Mouse (Mus musculus): ENCODE data around the gene 5530401A14Rik.

The 5530401A14Rik gene

GRCm38 (mm10) chr11:81860250-81860972 is at the start of gene 5530401A14Rik:
Gene 5530401A14Rik (plus strand): TSS chr11:81860673.
- DNase-seq (ENCODE audit: low spot score in 2 of 2), result peak; percentile 8 to 40

- DNase-seq (ENCODE audit: low spot score in 2 of 2), result peak in 1 of 2 experiments; percentile 66
Observed at GRCm38 (mm10) chr11:81814816-81815215, 45.7 kb upstream of the 5530401A14Rik start.

DNA sequence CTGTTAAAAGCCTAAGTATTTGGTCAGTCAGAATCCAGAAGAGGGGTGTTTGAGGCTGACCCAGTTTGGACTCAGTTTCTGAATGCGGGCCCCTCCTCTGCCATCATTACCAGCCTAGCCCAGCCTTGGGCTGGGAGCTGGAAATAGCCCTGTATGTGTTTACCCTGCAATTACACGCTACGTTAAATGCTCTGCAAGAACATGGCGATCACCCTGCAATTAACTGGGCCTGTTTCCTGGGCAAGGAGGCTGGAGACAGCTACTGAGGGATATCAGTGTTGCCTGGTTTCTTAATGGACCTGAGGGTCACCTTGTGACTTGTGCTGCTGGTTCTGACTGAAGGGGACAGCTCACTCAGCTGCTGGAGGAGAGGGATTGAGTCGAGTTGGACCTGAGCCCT is 43.9 kb upstream of the 5530401A14Rik start:
- DNase-seq (ENCODE audit: low spot score in 2 of 2), result no peak

DNA sequence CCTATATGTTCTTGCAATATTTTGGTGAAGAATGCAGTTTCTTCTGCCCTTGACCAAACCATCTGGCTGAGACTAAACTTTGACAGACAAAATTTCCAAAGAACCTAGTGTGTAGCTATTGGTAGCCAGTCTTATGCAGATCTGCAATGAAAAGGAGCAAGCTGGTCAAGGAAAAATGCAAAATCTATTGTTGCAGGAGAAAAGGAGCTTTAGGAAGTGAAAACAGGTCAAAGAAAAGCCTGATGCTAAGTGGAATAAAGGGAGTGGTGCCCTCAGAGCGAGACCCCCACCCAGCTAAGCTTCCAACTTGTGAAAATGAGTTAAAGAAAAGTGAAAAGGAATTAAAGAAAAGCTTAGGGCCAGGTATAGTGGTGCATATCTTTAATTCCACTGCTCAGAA is 28.1 kb upstream of the 5530401A14Rik start:
- DNase-seq (ENCODE audit: low spot score in 2 of 2), result no peak

GRCm38 (mm10) chr11:81838426-81838825 is 22.0 kb upstream of the 5530401A14Rik start:
- no peak for DNase-seq (ENCODE audit: low spot score in 2 of 2)

DNA sequence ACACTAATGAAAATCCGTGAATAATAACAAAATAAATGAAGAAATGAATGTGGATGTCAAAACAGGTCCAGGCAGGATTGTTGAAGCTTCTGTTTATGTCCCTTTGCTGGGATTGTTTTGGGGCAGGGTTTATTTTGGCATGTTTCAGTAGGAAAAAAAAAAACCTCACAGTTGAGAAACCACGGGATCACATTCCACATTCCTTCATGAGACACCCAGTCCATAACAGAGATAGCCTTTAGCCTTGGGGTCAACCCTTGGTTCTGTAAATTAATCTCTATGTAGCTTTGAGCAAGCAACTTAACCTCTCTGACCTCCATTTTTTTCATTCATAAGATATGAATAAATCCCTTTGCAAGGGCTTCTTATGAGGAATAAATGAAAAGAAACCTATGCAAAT is 19.5 kb upstream of the 5530401A14Rik start:
- no peak for DNase-seq (ENCODE audit: low spot score in 2 of 2)

- DNase-seq (ENCODE audit: low spot score in 2 of 2), result no peak
Observed at GRCm38 (mm10) chr11:81845010-81845685, 15.3 kb upstream of the 5530401A14Rik start.

- no peak for DNase-seq (ENCODE audit: low spot score in 2 of 2)
Observed at GRCm38 (mm10) chr11:81845686-81846036, 14.8 kb upstream of the 5530401A14Rik start.

- DNase-seq (ENCODE audit: low spot score in 2 of 2), result no peak
Observed at GRCm38 (mm10) chr11:81847773-81848490, 12.5 kb upstream of the 5530401A14Rik start.

DNA sequence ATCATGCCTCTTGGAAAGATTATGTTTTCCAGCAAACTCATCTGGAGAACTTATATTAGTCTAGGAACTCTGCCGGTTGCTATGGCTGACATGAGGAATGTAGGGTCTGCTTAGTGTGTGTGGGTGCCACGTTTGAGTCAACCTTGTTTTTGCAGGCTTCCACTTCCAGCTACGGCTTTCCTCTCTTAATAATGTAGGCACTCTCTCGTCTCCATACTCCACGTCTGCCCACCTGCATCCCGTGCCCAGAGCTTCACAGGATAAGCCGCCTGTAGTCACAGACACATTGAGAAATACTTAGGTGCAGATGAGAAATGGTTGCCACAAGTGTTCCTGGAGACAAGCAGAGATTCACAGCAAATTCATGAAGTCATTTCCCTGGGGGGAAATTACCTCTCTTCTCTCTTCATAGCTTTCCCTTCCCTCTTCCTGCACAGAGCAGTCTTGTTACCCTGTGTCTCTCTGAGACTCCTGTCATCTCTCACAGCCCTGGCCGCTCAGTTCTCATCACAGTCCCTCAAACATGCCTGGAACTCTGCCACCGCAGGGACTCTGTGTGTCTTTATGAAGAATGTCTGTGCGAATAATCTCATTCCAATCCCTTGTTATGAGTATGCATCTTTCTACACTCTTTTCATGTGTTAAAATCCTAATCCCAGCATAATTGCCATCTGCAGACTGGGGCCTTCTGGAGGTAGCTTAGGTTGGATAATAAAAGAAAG is 5.3 kb downstream of the 5530401A14Rik start:
- peak in 1 of 2 experiments; percentile 32 for DNase-seq (ENCODE audit: low spot score in 2 of 2)

- DNase-seq (ENCODE audit: low spot score in 2 of 2), result no peak
Observed at GRCm38 (mm10) chr11:81871506-81872213, 11.2 kb downstream of the 5530401A14Rik start.

GRCm38 (mm10) chr11:81896511-81896910 is 36.0 kb downstream of the 5530401A14Rik start:
- no peak for DNase-seq (ENCODE audit: low spot score in 2 of 2)

- peak; percentile 30 to 35 for DNase-seq (ENCODE audit: low spot score in 2 of 2)
Observed at GRCm38 (mm10) chr11:81897547-81898354, 37.3 kb downstream of the 5530401A14Rik start.

DNA sequence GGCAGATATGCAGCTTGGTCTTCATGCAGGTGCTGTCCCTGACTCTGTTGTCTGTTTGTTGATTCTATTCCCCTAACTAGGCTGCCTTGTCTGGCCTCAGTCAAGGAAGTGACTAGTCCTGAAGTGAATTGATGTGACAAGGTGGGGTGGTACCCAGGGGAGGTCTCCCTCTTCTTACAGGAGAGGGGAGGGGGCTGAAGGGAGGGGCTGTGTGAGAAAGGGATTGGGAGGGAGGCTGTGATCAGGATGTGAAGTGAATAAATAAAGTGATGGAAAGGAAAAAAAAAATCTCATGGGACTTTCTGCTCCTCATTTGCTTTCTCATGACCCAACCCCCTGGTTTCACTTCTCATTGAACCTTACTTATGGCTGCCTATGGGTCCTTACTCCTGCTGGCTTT is 41.8 kb downstream of the 5530401A14Rik start:
- DNase-seq (ENCODE audit: low spot score in 2 of 2), result no peak

- DNase-seq (ENCODE audit: low spot score in 2 of 2), result no peak
Observed at GRCm38 (mm10) chr11:81908760-81909159, 48.3 kb downstream of the 5530401A14Rik start.

GRCm38 (mm10) chr11:81909397-81909894 is 49.0 kb downstream of the 5530401A14Rik start:
- DNase-seq (ENCODE audit: low spot score in 2 of 2), result no peak

GRCm38 (mm10) chr11:81913071-81913470 is 52.6 kb downstream of the 5530401A14Rik start:
- no peak for DNase-seq (ENCODE audit: low spot score in 2 of 2)

GRCm38 (mm10) chr11:81915501-81915900 is 55.0 kb downstream of the 5530401A14Rik start:
- DNase-seq (ENCODE audit: low spot score in 2 of 2), result no peak

DNA sequence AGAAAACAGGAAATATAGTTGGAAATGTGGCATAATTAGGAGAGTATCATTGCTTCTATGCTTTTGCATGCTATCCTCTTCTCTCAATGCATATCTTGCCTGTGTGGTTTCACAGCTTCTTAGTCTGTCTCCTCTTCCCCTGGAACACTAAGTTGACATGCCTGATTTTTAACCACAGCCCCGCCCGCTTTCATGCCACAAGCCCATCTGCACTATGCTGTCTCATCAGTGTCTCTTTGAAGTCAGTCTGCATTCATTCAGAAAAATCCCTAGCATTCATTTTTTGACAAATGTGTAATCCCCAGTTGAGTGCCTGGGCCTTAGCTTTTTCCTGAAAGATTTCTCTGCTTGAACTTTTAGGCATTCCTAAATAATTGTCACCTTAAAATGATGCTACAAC is 62.6 kb downstream of the 5530401A14Rik start:
- no peak for DNase-seq (ENCODE audit: low spot score in 2 of 2)

DNA sequence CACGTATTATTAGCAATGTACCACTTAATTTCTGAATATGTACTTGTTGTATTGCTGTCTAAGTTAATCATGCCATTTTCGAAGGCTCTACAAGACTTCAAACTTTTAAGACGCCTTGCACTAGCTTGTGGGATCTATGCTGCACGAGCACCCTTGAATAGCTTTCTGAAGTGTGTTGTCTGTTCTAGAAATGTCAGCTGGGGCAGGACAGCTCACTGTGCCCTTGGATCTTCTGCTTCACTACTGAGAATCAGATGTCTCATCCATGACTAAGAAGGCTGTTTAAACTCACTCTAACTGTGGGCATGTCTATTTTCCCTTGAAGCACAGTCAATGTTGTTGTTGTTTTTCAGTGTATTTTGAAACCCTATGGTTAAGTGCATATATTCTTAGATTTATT is 63.2 kb downstream of the 5530401A14Rik start:
- DNase-seq (ENCODE audit: low spot score in 2 of 2), result no peak

Data from left cerebral cortex, adult 9 months (tissue).